Mouse (Mus musculus) kidney, adult 8-10 months (tissue): ENCODE results near the gene Gm10638.
A peak's percentile ranks its signal among the peaks of the same experiment; 100 is the strongest.

ENCODE experiments used
- DNase-seq, 2 experiments: peaks; one replicate each; pipeline ENCODE4 v3.0.0; 2022

Gene Gm10638

GRCm38 (mm10) chr8:86740899-86741298, 4.6 kb upstream of the Gm10638 start:
- no peak for DNase-seq

GRCm38 (mm10) chr8:86741627-86742026, 3.9 kb upstream of the Gm10638 start:
- DNase-seq = no peak

- DNase-seq = no peak
Measured at GRCm38 (mm10) chr8:86742605-86743345, 2.7 kb upstream of the Gm10638 start.

GRCm38 (mm10) chr8:86744313-86745220, 932 bp upstream of the Gm10638 start:
- DNase-seq = peak in 1 of 2 experiments; percentile 22

- peak; percentile 90 to 93 for DNase-seq
Measured at GRCm38 (mm10) chr8:86745935-86746441, 489 bp downstream of the Gm10638 start.

GRCm38 (mm10) chr8:86746511-86746910, 1.0 kb downstream of the Gm10638 start:
- peak in 1 of 2 experiments; percentile 35 for DNase-seq

GRCm38 (mm10) chr8:86749842-86750241, 4.3 kb downstream of the Gm10638 start:
- DNase-seq = no peak

GRCm38 (mm10) chr8:86756948-86757733, 11.6 kb downstream of the Gm10638 start:
- DNase-seq = peak; percentile 55 to 61

GRCm38 (mm10) chr8:86758651-86759050, 13.2 kb downstream of the Gm10638 start:
- DNase-seq = no peak

GRCm38 (mm10) chr8:86759090-86759491, 13.6 kb downstream of the Gm10638 start:
- DNase-seq = no peak

GRCm38 (mm10) chr8:86760746-86761145, 15.2 kb downstream of the Gm10638 start:
- DNase-seq = no peak

- no peak for DNase-seq
Measured at GRCm38 (mm10) chr8:86762806-86763205, 17.3 kb downstream of the Gm10638 start.

GRCm38 (mm10) chr8:86765155-86765554, 19.7 kb downstream of the Gm10638 start:
- DNase-seq = no peak

GRCm38 (mm10) chr8:86765669-86766068, 20.2 kb downstream of the Gm10638 start:
- DNase-seq = no peak

- peak; percentile 56 to 64 for DNase-seq
Measured at GRCm38 (mm10) chr8:86766548-86767211, 21.2 kb downstream of the Gm10638 start.

- no peak for DNase-seq
Measured at GRCm38 (mm10) chr8:86768499-86768898, 23.0 kb downstream of the Gm10638 start.

- DNase-seq = peak in 1 of 2 experiments; percentile 58
Measured at GRCm38 (mm10) chr8:86769945-86770715, 24.6 kb downstream of the Gm10638 start.

- DNase-seq = no peak
Measured at GRCm38 (mm10) chr8:86779207-86779606, 33.7 kb downstream of the Gm10638 start.

- no peak for DNase-seq
Measured at GRCm38 (mm10) chr8:86781094-86781493, 35.6 kb downstream of the Gm10638 start.

GRCm38 (mm10) chr8:86786498-86786897, 41.0 kb downstream of the Gm10638 start:
- DNase-seq = peak; percentile 19 to 41

- no peak for DNase-seq
Measured at GRCm38 (mm10) chr8:86787891-86788420, 42.5 kb downstream of the Gm10638 start.
